Mouse (Mus musculus) cerebellum, adult 2 months (tissue): ENCODE measurements around the gene AI464131.

Experiments used
- CTCF ChIP-seq: fragments of 200-500 bp; IDR thresholded peaks from 2 replicates; pipeline ENCODE4 v1.5.1; 2011; ENCODE audit warnings: low read depth, mild to moderate bottlenecking, control low read depth, low read length, moderate library complexity, borderline replicate concordance; ENCODE audit not compliant: insufficient read depth
- POLR2A ChIP-seq: fragments of 200-500 bp; IDR thresholded peaks from 2 replicates; pipeline ENCODE4 v1.6.1; 2011; ENCODE audit warnings: low read length, control low read depth, borderline replicate concordance; ENCODE audit not compliant: insufficient read depth

DNA sequence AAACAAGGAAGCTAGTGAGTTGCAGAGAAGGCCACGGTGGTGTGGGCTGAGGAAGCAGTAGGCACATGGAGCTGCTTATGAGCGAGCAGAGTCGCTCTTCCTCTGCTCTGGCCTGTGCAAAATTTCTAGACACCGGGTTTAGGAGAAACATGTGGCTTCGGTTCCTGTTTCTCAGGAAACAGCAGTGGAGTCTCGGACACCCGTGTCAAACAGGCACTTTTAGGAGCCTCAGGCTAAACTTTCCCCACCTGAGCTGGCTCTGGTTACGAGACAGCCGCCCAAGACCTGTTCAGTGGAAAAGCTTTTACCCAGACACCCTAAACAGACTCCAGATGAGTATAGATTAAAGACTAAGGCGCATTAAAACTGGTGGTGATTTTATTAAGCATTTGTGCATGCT lies 33.7 kb downstream of the AI464131 start:
- TF ChIP-seq CTCF (no peak), POLR2A (no peak)
